Mouse (Mus musculus) R1 (cell line): ENCODE measurements at regions not wholly inside any gene's neighbourhood (a gene's known extent, or its start where the extent isn't known, plus 50 kb on each side); places are given as distances from the start of the nearest gene placed in this dataset.

ENCODE experiments used
- DNase-seq: peaks from one replicate; pipeline ENCODE4 v3.0.0-alpha.2; 2018; ENCODE audit warnings: low read depth, low spot score

DNA sequence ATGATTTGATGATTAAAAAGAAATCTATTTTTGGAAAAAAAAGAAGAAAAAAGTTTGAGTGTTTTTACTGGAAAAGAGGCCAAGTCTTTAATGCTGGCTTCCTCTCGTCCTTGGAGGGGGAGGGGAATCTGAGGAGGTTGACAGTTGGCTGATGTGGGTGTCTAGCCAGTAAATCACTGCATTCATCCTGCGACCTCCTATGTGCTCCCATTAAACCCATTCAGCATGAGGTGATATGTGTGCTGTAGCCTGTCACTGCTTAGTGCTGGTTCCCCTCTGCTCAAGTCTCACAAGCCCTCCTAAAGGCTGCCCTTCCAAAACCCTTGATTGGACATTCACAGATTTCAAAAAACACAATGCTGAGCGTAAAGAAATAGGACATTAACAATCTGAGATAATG, 68.7 kb downstream of the Atoh1 start:
- no peak for DNase-seq

DNA sequence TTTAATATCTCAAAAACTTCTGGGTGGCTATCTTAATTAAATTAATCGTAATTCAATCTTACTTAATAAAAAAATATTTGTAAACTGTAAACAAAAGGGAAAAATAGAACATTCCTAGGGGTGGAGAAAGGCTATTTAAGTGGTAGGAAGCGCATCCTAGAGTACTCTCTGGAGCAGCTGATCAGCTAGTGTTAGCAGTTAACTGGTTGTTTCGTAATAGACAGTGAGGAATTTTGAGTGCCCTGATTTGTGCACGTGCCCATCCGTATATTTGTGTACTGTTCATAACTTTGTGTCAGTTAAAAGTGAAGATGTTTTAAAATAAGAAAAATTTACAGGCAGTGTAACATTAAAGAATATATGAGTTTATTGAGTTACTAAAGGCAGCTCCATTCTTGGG, 69.9 kb downstream of the Atoh1 start:
- no peak for DNase-seq

- DNase-seq, result peak; percentile 31
Observed at GRCm38 (mm10) chr6:64799306-64800001, 70.5 kb downstream of the Atoh1 start.

DNA sequence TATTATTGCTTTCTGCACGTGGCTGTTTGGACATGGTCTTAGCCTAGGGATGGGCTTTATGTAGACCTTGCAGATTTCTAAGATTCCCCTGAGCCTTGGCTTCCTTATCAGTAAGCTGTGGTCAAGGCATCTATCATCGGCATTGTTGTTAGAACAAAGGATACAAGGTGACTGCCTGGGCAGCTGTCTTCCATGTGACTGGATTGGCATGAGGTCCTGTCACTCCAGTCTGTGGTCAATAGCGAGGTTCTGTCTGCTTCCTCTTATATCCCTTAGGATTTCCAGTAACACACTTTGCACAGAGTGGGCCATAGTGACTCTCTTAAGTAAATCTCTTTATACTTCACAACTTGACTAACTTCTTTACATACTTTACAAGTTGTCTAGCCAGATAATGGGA, 72.0 kb downstream of the Atoh1 start:
- DNase-seq, result no peak

DNA sequence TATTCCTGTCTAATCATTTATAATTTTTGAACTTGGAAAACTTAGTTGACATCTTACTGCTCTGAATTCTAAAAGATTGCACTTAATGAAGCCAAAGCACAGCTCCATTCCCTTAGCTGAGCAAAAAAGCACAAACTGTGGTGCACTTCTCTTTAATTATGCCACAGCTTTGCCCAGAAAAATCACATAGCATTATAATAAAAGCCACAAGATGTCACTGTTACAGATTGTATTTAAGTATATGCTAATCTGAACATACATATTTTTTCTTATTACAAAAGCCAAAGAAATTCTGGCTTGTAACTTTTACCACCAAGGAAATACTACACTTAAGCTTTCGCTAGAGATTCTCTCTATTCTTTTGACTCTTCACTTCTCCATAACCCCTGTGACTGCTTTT, 86.2 kb downstream of the Atoh1 start:
- DNase-seq, result no peak

DNA sequence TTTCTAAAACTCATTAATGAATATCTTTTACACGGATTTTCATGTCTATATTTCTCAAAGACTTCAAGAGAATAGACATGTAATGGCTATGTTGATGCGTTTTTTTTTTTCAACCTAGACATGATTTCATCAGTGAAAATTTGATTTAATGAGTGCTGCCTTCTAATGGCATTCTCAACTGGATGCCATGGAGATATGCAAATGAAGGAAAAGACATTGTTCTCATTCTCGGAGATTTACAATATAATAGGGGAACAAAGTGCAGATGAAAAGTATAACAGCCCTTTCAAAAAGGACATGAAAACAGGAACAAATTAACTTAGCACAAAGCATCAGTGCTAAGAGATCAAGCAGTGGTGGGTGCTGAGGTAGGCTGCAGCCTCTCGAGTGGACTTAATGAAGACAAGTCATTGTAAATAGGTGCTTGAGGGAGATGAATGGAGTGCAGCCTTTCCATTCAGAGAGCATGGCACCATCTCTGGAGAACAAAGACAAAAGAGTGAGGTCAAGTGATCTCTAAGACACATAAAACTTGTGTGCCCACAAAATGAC, 120.2 kb downstream of the Atoh1 start:
- DNase-seq, result no peak

DNA sequence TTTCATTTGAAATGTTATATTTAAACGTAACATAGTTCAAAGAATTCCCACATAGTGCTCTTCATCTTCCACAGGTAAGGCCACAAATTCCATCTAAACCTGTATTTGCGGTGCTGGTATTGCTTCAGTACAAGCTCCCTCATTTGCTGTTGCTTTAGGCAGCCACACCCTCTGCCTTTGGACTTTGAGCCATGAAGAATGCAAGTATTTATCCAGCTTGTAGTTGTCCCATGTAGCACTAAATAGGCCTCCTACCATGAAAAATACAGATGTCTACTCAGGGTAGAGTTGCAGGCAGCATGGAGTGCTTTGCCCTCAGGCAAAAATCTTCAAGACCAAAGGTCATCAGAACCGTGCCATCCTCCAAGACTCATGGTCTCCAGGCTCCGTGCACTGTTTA, 134.0 kb downstream of the Atoh1 start:
- DNase-seq, result no peak

DNA sequence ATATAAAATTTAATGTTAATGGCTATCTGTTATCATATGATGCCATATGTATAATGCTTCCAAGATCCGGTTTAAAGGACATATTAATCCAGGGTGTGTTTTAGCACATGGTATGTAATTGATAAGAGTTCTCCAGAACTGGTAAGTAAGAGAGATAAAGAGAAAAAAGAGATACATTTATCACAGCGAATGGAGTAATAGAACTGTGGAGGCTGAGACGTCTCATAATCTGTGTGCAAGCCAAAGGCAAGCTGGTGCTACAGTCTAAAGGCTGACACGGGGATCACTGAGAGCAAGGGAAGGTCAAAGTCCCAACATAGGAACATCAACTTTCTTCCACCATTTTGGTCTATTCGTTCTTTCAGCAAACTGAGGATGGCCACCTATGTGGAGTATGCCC, 146.0 kb upstream of the Smarcad1 start:
- no peak for DNase-seq
